7 mouse cellular contexts compared by ENCODE assay signal in genomic region chr9:40391852-40392695, GRCm38 (mm10).
DNase-seq lines count a peak whose midpoint lies in the region; TF ChIP-seq lines count a peak whose summit lies in the region.

No protein-coding gene starts in this region.

- 0 out of 2 replicates have a peak, but pooled peaks have one; percentile 7 for TF ChIP-seq CTCF in olfactory bulb, adult 2 months (IDR thresholded peaks at IDR 0.05; ENCODE audit: insufficient read depth, low read depth, low read length)

- 15% methylated on average over 20 of the region's 20 CpGs for WGBS in embryonic facial prominence, embryonic 10.5 days
- 19% methylated on average over 20 of the region's 20 CpGs for WGBS in hindbrain, embryonic 10.5 days
- 17% methylated on average over 20 of the region's 20 CpGs for WGBS in limb, embryonic 10.5 days
- whole genome bisulfite sequencing in olfactory bulb, adult 2 months, result 23% methylated on average over 20 of the region's 20 CpGs

- H3K36me3 ChIP-seq in embryonic facial prominence, embryonic 10.5 days (replicated peaks), result no peaks in the 10 kb centered on the region
- H3K36me3 ChIP-seq in hindbrain, embryonic 10.5 days, result no peaks in the 10 kb centered on the region
- no peaks in the 10 kb centered on the region for H3K36me3 ChIP-seq in limb, embryonic 10.5 days

- peak; percentile 63 for DNase-seq in ES-CJ7 (ENCODE audit: low read depth, low spot score)
- DNase-seq in NIH3T3 (ENCODE audit: low read depth), result peak; percentile 61
- peak; percentile 77 for DNase-seq in embryonic facial prominence, embryonic 10.5 days (ENCODE audit: low spot score)
- DNase-seq in hindbrain, embryonic 10.5 days (ENCODE audit: low spot score), result peak; percentile 81
- DNase-seq in limb, embryonic 10.5 days (ENCODE audit: low spot score), result peak; percentile 67
- DNase-seq in spleen, postnatal 36 days (ENCODE audit: low spot score in 2 of 2), result no peak

- peaks cover 28% of the 10 kb centered on the region for H3K4me1 ChIP-seq in embryonic facial prominence, embryonic 10.5 days
- peaks cover 26% of the 10 kb centered on the region for H3K4me1 ChIP-seq in hindbrain, embryonic 10.5 days (replicated peaks)
- peaks cover 23% of the 10 kb centered on the region for H3K4me1 ChIP-seq in limb, embryonic 10.5 days
- H3K4me1 ChIP-seq in olfactory bulb, adult 2 months (ENCODE audit: control insufficient read depth, insufficient read depth, low read length), result peaks cover 27% of the 10 kb centered on the region

- H3K27me3 ChIP-seq in embryonic facial prominence, embryonic 10.5 days (replicated peaks; ENCODE audit: low read depth, poor library complexity, severe bottlenecking), result no peaks in the 10 kb centered on the region
- H3K27me3 ChIP-seq in hindbrain, embryonic 10.5 days (ENCODE audit: insufficient read depth, poor library complexity, severe bottlenecking), result no peaks in the 10 kb centered on the region
- peaks cover 4% of the 10 kb centered on the region; the same call in 1 of the 2 replicates for H3K27me3 ChIP-seq in limb, embryonic 10.5 days (ENCODE audit: low read depth, poor library complexity, severe bottlenecking)

- no peaks in the 10 kb centered on the region for H3K9me3 ChIP-seq in embryonic facial prominence, embryonic 10.5 days
- H3K9me3 ChIP-seq in hindbrain, embryonic 10.5 days, result no peaks in the 10 kb centered on the region
- H3K9me3 ChIP-seq in limb, embryonic 10.5 days (replicated peaks), result no peaks in the 10 kb centered on the region

- H3K27ac ChIP-seq in embryonic facial prominence, embryonic 10.5 days (replicated peaks), result peak overlapping the region; percentile 81
- H3K27ac ChIP-seq in hindbrain, embryonic 10.5 days, result peak overlapping the region; percentile 87
- H3K27ac ChIP-seq in limb, embryonic 10.5 days, result peak overlapping the region; percentile 71; the same call in 1 of the 2 replicates
- peak overlapping the region; percentile 81 for H3K27ac ChIP-seq in olfactory bulb, adult 2 months (ENCODE audit: insufficient read depth, low read depth, low read length)

- peak; percentile 37; the same call in 1 of the 2 replicates for TF ChIP-seq POLR2A in olfactory bulb, adult 2 months (IDR thresholded peaks at IDR 0.05; ENCODE audit: insufficient read depth, low read depth, low read length)

- H3K4me3 ChIP-seq in embryonic facial prominence, embryonic 10.5 days, result peak overlapping the region; percentile 46
- peak overlapping the region; percentile 45 for H3K4me3 ChIP-seq in hindbrain, embryonic 10.5 days
- peak overlapping the region; percentile 38 for H3K4me3 ChIP-seq in limb, embryonic 10.5 days
- peak overlapping the region; percentile 23 for H3K4me3 ChIP-seq in olfactory bulb, adult 2 months (ENCODE audit: insufficient read depth, low read depth, low read length)

Comparison
In these comparisons a context has a peak if more than half of its experiments do, and no peak if none do; other contexts are left out.
1. DNase-seq: peak in ES-CJ7 (single experiment), NIH3T3 (single experiment), embryonic facial prominence, embryonic 10.5 days (single experiment), hindbrain, embryonic 10.5 days (single experiment) and limb, embryonic 10.5 days (single experiment); none in spleen, postnatal 36 days (0 of 2).
2. Peak in every context shown above with its lines, with median percentiles within 50 percentile points of each other: H3K27ac ChIP-seq and H3K4me3 ChIP-seq.